Mouse (Mus musculus) forebrain, embryonic 15.5 days (tissue): Measurements from ENCODE around the gene Ing5. TPM values are rescaled to one million over a fixed set of nuclear protein-coding genes. Genes with fewer than 3 reads are reported as not detected.

Experiments used
- ATAC-seq: fragments of 200-750 bp; cut with Nextera tagmentation; replicated peaks from 2 replicates; pipeline ENCODE4 v1.8.0; 2017; ENCODE audit warnings: mild to moderate bottlenecking, moderate TSS enrichment, moderate library complexity
- H3K27ac ChIP-seq: fragments of 300-500 bp; sonication (generic); replicated peaks from 2 replicates; pipeline ENCODE4 v1.5.1; 2015; ENCODE audit warnings: mild to moderate bottlenecking, inconsistent platforms
- H3K27me3 ChIP-seq: fragments of 300-500 bp; sonication (generic); 2 replicates; pipeline ENCODE4 v1.6.1; 2015; ENCODE audit warnings: inconsistent platforms
- H3K36me3 ChIP-seq: fragments of 300-500 bp; sonication (generic); 2 replicates; pipeline ENCODE4 v1.6.1; 2015; ENCODE audit warnings: mild to moderate bottlenecking, inconsistent platforms
- H3K4me1 ChIP-seq: fragments of 300-500 bp; sonication (generic); 2 replicates; pipeline ENCODE4 v1.6.1; 2015; ENCODE audit warnings: inconsistent platforms
- H3K4me2 ChIP-seq: fragments of 300-500 bp; sonication (generic); replicated peaks from 2 replicates; pipeline ENCODE4 v1.6.1; 2015; ENCODE audit warnings: mild to moderate bottlenecking, inconsistent platforms
- H3K4me3 ChIP-seq: fragments of 300-500 bp; sonication (generic); 2 replicates; pipeline ENCODE4 v1.5.1; 2015; ENCODE audit warnings: mild to moderate bottlenecking, inconsistent platforms
- H3K9ac ChIP-seq: fragments of 300-500 bp; sonication (generic); replicated peaks from 2 replicates; pipeline ENCODE4 v1.6.1; 2015; ENCODE audit warnings: mild to moderate bottlenecking, inconsistent platforms
- H3K9me3 ChIP-seq: fragments of 300-500 bp; sonication (generic); 2 replicates; pipeline ENCODE4 v1.6.1; 2016; ENCODE audit warnings: inconsistent platforms
- WGBS: fragments of 180-500 bp; shearing (Covaris S2); methylation state at CpG from one replicate; pipeline ENCODE4 v1.1.7; 2015; ENCODE audit warnings: mixed read lengths; 5-methylcytosine and 5-hydroxymethylcytosine counted together
- polyA plus RNA-seq: library from polyadenylated mRNA; unstranded; fragments of >200 nt; fragmentation: Nextera tagmentation; extraction: Ambion mirVana; gene quantifications from 2 replicates; pipeline ENCODE4 v1.2.1, GENCODE M21; 2015

Gene Ing5
- polyA plus RNA-seq, 1 experiment from 2014 or later: 10.7 TPM

DNA sequence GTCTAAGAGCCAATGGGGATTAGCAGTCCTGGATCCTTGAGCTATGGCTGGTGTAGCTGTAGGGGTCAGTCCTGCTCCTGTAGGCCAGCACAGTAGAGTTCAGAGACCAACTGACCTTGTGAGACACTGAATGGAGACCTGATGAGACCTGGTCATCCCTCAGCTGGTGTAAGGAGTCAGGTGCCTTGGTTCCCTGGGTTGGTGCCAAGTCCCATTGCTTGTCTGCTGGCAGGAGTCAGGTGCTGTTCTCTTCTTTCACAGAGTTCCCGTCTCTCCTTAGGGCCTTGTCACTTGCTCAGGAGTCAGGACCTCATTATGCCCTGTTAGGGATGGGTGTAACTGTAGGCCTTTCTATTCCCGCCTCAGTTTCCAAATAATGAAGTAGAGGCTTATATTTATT lies 16.9 kb upstream of the Ing5 start:
- Histone ChIP-seq H3K4me2 (no peak overlapping the region), H3K27ac (no peak overlapping the region), H3K4me3 (no peak overlapping the region), H3K9ac (no peak overlapping the region), H3K9me3 (no peaks in the 10 kb centered on the region), H3K4me1 (no peaks in the 10 kb centered on the region), H3K27me3 (no peaks in the 10 kb centered on the region), H3K36me3 (peaks cover 87% of the 10 kb centered on the region)
- 87% methylated on average over 2 of the region's 2 CpGs for WGBS
- ATAC-seq: no peak

DNA sequence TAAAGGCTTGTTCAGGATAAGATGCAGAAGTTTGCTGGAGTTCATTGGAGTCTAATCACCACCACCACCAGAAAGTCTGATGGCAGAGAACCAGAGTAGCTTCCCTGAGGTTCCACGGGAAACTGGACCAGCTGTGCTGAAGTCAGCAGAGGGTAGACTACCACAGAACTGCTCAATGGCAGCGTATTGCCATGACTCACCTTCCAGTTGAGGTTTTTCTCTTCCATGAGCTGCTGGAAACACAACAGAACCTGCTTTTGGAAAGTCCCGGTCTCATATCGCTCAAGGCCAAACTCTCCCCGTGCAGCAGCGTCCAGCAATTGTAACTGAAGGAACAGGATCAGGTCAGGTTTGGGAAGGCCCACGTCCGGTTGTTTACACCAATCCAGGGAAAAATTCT lies 9.2 kb upstream of the Ing5 start:
- WGBS: 95% methylated on average over 8 of the region's 8 CpGs

DNA sequence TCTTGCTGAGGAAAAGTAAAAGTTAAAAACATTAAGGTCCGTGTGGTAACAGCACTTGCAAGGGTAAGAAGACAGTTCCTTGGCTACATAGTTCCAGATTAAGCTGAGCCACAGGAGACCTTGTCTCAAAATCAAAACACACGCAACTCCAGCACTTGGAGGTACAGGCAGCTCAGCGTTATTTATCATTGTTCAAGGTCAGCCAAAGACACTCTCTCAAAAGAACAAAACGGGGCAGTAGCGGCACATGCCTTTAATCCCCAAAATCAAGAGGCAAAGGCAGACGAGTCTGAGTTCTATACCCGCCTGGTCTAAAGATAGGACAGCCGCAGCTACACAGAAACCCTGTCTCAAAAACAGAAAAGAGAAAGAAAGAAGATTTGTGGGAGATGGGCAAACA lies 7.9 kb upstream of the Ing5 start:
- Histone ChIP-seq H3K9me3 (no peaks in the 10 kb centered on the region), H3K27ac (no peak overlapping the region), H3K4me3 (no peak overlapping the region), H3K27me3 (no peaks in the 10 kb centered on the region), H3K36me3 (peaks cover 63% of the 10 kb centered on the region), H3K9ac (no peak overlapping the region), H3K4me1 (peaks cover 4% of the 10 kb centered on the region), H3K4me2 (no peak overlapping the region)
- no peak for ATAC-seq
- 81% methylated on average over 8 of the region's 8 CpGs for WGBS

More for the DNA sequence above, 9.2 kb upstream of the Ing5 start:
- no peak overlapping the region for H3K4me3 ChIP-seq
- no peak for ATAC-seq
- no peak overlapping the region for H3K4me2 ChIP-seq
- no peaks in the 10 kb centered on the region for H3K4me1 ChIP-seq
- H3K9ac ChIP-seq: no peak overlapping the region
- H3K27ac ChIP-seq: no peak overlapping the region
- H3K9me3 ChIP-seq: no peaks in the 10 kb centered on the region
- peaks cover 73% of the 10 kb centered on the region for H3K36me3 ChIP-seq
- no peaks in the 10 kb centered on the region for H3K27me3 ChIP-seq

DNA sequence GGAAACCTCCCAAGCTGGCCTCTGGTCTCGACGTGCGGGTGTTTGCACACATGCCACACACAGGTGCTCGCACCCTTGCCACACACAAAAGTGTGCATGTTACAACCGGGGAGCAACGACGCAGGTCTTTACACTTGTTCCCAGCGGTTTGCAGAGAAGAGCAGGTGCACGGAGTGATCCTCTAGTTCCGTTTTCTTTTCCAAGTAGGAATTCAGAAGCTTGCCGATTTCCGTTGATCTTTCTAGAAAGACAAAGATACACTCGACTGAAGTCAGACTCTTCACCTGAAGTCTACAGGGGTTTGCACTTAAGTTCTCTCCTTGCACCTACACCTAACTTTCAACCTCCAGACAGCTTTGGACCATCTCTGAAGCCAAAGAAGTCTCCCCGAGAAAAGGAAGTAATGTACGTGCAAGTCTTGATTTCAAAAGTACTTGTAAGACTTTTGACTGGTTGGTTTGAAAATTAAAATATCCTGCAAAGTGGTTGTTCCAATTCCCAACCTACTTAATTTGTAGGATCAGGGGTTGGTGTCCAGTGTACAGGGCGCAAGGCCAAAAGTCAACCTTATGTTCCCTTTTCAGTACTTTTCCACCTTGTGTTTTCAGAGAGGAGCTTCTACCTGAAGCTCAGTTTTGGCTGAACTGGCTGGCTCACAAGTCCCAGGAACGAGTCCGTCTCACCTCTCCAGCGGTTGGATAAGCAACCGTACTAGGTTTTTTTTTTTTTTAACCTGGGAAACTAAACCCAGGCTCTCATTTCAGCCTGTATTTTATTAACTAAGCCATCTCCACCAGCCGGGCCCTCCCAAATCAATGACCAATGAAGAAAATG lies 2.9 kb upstream of the Ing5 start:
- Histone ChIP-seq H3K36me3 (peaks cover 22% of the 10 kb centered on the region), H3K4me3 (peak overlapping the region; percentile 72), H3K4me1 (peaks cover 33% of the 10 kb centered on the region), H3K9me3 (no peaks in the 10 kb centered on the region), H3K9ac (peak overlapping the region; percentile 74), H3K27ac (peak overlapping the region; percentile 78), H3K27me3 (no peaks in the 10 kb centered on the region), H3K4me2 (peak overlapping the region; percentile 94)
- ATAC-seq: no peak
- 78% methylated on average over 21 of the region's 21 CpGs for WGBS

DNA sequence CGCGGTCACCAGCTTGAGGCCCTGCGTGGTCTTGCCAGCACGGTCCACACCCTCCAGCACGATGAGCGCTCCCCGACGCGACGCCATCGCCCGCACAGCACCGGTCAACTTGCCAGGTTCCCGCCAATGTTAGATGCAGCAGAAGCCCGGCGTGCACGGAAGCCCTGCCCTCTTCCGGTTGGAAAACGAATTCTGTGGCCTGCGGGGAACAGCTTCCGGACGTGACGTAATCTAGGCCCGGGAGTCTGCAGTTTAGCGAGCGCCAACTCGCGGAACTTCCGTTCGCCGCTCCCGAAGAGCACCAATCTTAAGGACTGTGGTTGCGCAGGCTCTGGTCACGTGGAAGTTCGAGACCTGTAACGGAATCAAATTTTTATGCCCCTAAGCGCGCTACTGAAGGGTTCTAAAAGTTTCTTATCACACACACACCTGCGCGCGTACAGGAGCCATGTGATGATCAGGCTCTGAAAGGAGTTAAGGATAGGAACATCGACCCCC lies 2.0 kb upstream of the Ing5 start, which contains the start of gene Dtymk:
TSS of gene Dtymk (minus strand) at position 194 of the 498 bp plus-strand sequence.
- H3K9ac ChIP-seq: peak within 1 kb of the TSS; percentile 74
- peaks cover 21% of the 10 kb centered on the region for H3K36me3 ChIP-seq
- peak; percentile 66 for ATAC-seq
- no peaks in the 10 kb centered on the region for H3K27me3 ChIP-seq
- under 1% methylated on average over 42 of the region's 42 CpGs for WGBS
- H3K9me3 ChIP-seq: no peaks in the 10 kb centered on the region
- H3K27ac ChIP-seq: peak within 1 kb of the TSS; percentile 96
- H3K4me2 ChIP-seq: peak within 1 kb of the TSS; percentile 94
- peak within 1 kb of the TSS; percentile 72 for H3K4me3 ChIP-seq
- H3K4me1 ChIP-seq: peaks cover 33% of the 10 kb centered on the region

DNA sequence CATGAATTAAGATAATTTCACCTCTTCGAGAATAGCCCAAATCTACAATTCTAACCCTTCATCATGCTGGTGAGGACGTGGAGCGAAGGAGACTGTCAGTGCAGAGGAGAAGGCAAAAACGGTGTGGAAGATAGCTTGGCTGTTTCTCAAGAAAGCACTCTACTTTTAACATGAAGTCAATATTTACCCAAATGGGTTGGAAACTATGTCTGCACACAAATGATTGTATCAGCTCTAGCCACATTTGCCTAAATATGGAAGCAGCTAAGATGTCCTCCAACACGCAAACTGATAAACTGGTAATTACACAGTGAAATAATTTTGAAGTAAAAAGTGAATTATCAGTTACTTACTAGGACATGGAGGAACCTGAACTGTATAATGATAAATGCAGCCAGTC lies 994 bp upstream of the Ing5 start:
- peaks cover 25% of the 10 kb centered on the region for H3K36me3 ChIP-seq
- no peaks in the 10 kb centered on the region for H3K27me3 ChIP-seq
- no peaks in the 10 kb centered on the region for H3K9me3 ChIP-seq
- 0 out of 2 replicates have a peak overlapping the region, but pooled peaks have one; percentile 90 for H3K4me3 ChIP-seq
- 81% methylated on average over 5 of the region's 5 CpGs for WGBS
- no peak for ATAC-seq
- H3K9ac ChIP-seq: no peak overlapping the region
- peaks cover 33% of the 10 kb centered on the region for H3K4me1 ChIP-seq
- peak overlapping the region; percentile 94 for H3K4me2 ChIP-seq
- H3K27ac ChIP-seq: peak overlapping the region; percentile 96

DNA sequence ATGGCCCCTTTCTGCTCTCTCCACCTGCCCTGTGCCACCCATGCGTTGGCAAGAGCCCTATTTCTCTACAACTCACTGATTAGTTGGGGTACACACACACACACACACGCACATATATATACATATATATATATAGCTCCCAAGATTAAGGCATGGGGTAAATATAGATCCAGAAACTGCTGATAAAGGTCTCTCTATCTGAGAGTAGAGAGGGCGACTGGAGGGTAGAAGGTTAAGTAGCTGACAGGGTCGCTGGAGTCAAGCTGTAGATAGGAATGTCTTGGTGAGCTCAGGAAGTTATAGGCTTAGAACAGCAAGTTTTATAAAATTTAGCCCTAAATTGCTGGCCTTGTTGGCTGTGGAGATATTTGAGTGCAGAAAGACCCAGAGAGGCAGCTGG lies 1.1 kb downstream of the Ing5 start:
- Histone ChIP-seq H3K9me3 (no peaks in the 10 kb centered on the region), H3K36me3 (peaks cover 26% of the 10 kb centered on the region), H3K27me3 (no peaks in the 10 kb centered on the region), H3K4me1 (peaks cover 33% of the 10 kb centered on the region), H3K9ac (peak overlapping the region; percentile 82; the same call in 1 of the 2 replicates), H3K27ac (peak overlapping the region; percentile 96; the same call in 1 of the 2 replicates), H3K4me3 (peak overlapping the region; percentile 90), H3K4me2 (peak overlapping the region; percentile 94)
- ATAC-seq: no peak
- 80% methylated on average over 4 of the region's 4 CpGs for WGBS

DNA sequence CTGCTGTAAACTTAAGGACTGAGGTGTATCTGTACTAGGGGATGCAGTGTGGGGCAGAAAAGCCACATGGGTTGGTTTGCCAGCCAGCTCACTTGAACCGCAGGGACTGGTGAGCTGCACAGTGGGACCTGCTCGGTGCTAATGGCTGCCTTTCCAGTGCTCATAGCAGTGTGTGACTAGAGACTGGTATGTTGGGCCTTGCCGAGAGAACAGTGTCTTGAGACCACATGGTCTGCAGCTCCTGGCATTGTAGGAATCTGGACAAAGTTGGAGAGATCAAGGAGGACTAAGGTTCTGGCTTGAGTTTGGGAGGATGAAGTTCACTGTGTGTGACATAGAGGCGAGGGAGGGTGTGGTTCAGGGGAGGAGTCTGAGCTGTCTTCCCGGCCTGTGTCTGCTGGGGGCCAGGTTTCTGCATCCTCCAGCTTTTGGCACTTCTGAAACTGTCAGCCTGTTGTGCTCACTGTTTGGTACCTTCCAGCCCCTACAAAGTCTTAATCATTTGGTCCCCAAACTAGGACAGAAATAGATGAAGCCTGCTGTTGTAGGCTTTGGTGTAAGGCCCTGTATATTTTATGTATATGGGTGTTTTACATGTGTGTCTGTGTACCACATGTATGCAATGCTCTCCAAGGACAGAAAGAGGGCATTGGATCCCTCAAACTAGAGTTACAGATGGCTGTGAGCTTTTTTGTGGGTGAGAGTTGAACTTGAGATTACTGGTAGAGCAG lies 1.6 kb downstream of the Ing5 start:
- Histone ChIP-seq H3K9ac (no peak overlapping the region; the same call in 1 of the 2 replicates), H3K27me3 (no peaks in the 10 kb centered on the region), H3K4me3 (no peak overlapping the region), H3K4me2 (no peak overlapping the region), H3K9me3 (no peaks in the 10 kb centered on the region), H3K27ac (no peak overlapping the region), H3K36me3 (peaks cover 26% of the 10 kb centered on the region), H3K4me1 (peaks cover 33% of the 10 kb centered on the region)
- no peak for ATAC-seq
- 81% methylated on average over 5 of the region's 5 CpGs for WGBS

DNA sequence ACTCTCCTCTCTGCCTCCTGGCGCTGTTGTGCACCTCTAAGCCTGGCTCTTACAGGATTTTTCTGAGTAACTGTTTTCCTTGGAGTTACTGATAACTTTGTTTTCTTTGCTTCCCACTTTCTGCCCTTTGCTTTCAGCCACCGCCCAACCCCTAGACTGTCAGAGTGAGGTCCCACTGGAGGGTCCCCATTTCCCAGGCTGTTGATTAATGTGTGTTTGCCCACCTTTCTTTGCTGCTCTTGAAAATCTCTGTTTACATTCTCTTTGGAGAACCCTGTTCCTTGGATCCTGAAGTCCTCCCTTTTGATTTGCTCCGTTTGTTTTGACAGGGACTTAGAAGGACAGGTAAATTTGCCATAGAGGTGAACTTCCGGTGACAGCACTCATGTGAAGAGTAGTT lies 5.1 kb downstream of the Ing5 start:
- no peaks in the 10 kb centered on the region for H3K27me3 ChIP-seq
- H3K9ac ChIP-seq: no peak overlapping the region
- ATAC-seq: no peak
- H3K9me3 ChIP-seq: no peaks in the 10 kb centered on the region
- 97% methylated on average over 4 of the region's 4 CpGs for WGBS
- H3K36me3 ChIP-seq: peaks cover 50% of the 10 kb centered on the region
- H3K27ac ChIP-seq: no peak overlapping the region
- H3K4me2 ChIP-seq: no peak overlapping the region
- H3K4me1 ChIP-seq: peaks cover 10% of the 10 kb centered on the region
- H3K4me3 ChIP-seq: no peak overlapping the region

DNA sequence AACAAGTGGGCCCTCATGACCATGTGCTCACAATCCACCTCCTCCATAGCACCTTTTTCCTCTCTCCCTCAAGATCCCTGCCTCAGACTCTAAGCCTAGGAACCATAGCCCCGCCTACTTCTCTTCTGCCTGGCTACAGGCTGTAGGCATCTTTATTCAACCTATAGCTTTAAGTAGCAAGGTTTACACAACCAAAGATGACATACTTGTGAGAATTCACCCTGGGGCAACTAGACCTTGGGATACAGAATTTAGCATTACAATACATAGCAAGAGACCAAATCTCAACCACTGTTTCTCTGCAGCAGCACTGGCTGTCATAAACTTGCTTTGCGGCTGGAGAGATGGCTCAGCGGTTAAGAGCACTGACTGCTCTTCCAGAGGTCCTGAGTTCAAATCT lies 6.2 kb downstream of the Ing5 start:
- H3K9me3 ChIP-seq: no peaks in the 10 kb centered on the region
- WGBS: 94% methylated on average over 3 of the region's 3 CpGs

DNA sequence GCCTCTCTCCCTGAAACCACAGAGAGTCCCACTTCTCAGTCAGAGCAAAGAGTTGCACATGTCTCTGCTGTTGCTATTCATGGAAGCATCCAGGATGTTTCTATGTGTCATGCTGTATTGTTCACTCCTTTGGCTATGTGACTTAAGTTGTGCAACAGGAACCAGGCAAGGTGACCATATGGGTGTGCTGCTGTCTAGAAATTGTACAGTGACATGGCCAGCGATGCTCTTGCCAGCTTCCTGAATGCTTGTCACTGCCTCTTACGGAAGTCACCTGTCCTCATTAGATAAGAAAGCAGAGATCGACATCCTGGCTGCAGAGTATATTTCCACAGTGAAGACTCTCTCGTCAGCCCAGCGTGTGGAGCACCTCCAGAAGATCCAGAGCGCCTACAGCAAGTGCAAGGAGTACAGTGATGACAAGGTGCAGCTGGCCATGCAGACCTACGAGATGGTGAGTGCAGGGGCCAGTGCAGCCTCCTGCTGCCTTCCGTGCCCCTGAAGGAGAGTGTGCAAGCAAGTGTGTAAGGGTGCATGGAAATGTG lies 7.8 kb downstream of the Ing5 start:
- peaks cover 72% of the 10 kb centered on the region for H3K36me3 ChIP-seq
- ATAC-seq: no peak
- no peaks in the 10 kb centered on the region for H3K27me3 ChIP-seq
- no peak overlapping the region for H3K4me2 ChIP-seq
- no peak overlapping the region for H3K4me3 ChIP-seq
- no peaks in the 10 kb centered on the region for H3K9me3 ChIP-seq
- no peak overlapping the region for H3K9ac ChIP-seq
- no peaks in the 10 kb centered on the region for H3K4me1 ChIP-seq
- WGBS: 97% methylated on average over 8 of the region's 8 CpGs
- no peak overlapping the region for H3K27ac ChIP-seq

More for the DNA sequence above, 6.2 kb downstream of the Ing5 start:
- H3K36me3 ChIP-seq: peaks cover 59% of the 10 kb centered on the region
- no peak overlapping the region for H3K9ac ChIP-seq
- H3K4me2 ChIP-seq: no peak overlapping the region
- ATAC-seq: no peak
- peaks cover 3% of the 10 kb centered on the region for H3K4me1 ChIP-seq
- no peaks in the 10 kb centered on the region for H3K27me3 ChIP-seq
- H3K27ac ChIP-seq: no peak overlapping the region
- no peak overlapping the region for H3K4me3 ChIP-seq
